Mouse (Mus musculus): ENCODE measurements at regions not wholly inside any gene's neighbourhood (a gene's known extent, or its start where the extent isn't known, plus 50 kb on each side); places are given as distances from the start of the nearest gene placed in this dataset.

GRCm38 (mm10) chr2:103872277-103872636, 74.8 kb upstream of the Caprin1 start:
- no peak for TF ChIP-seq POLR2A (IDR thresholded peaks at IDR 0.05; ENCODE audit: control insufficient read depth, extremely low read depth, insufficient read depth, low read length, poor library complexity)
- no peak for TF ChIP-seq CTCF (IDR thresholded peaks at IDR 0.05; ENCODE audit: borderline replicate concordance, control insufficient read depth, extremely low read depth, insufficient read depth, low read length, poor library complexity)
